In genomic region chr15:67364099-67364756, GRCm38 (mm10) we compare ENCODE assay signal across 10 mouse cellular contexts.
A peak's percentile ranks its signal among the peaks of the same experiment; 100 is the strongest.
DNase-seq lines count a peak whose midpoint lies in the region; ATAC-seq and TF ChIP-seq lines count a peak whose summit lies in the region.
"Had no signal": no experiment of that assay in that cellular context is flagged by ENCODE, and none has a peak within 500 bp of the region (broad histone marks: within the 10 kb centered on the region; RNA-seq: fewer than 3 reads in every experiment).

No protein-coding gene starts in this region.

- H3K9me3 ChIP-seq in hindbrain, embryonic 11.5 days (ENCODE audit: control insufficient read depth, low read length) = no peaks in the 10 kb centered on the region

- peak; percentile 51 for ATAC-seq in hindbrain, embryonic 11.5 days (ENCODE audit: low FRiP score)

- H3K9ac ChIP-seq in hindbrain, embryonic 11.5 days (ENCODE audit: low read depth, low read length) = no peak overlapping the region

- DNase-seq in gastrocnemius, adult 2 months = peak; percentile 24
- no peak for DNase-seq in gastrocnemius, postnatal 25 days
- peak; percentile 44 for DNase-seq in testis, postnatal 10 days (ENCODE audit: low spot score)
- no peak for DNase-seq in testis, postnatal 14 days (ENCODE audit: low spot score)
- DNase-seq in hindbrain, embryonic 11.5 days (ENCODE audit: low spot score) = peak; percentile 53
- DNase-seq in skeletal muscle tissue, adult 2 months (ENCODE audit: low read depth, low spot score) = peak; percentile 13
- DNase-seq in thymus, adult 2 months = no peak
- DNase-seq in cerebellum, adult 8-10 months = no peak
- DNase-seq: thymus, postnatal 25 days had no signal

- H3K4me3 ChIP-seq in gastrocnemius, adult 2 months = no peak overlapping the region
- no peak overlapping the region for H3K4me3 ChIP-seq in hindbrain, embryonic 11.5 days (ENCODE audit: low read depth, low read length)
- no peak overlapping the region for H3K4me3 ChIP-seq in thymus, adult 2 months (ENCODE audit: control insufficient read depth, insufficient read depth, low read length)

- H3K27me3 ChIP-seq in hindbrain, embryonic 11.5 days (ENCODE audit: control insufficient read depth, insufficient read depth, low read length) = no peaks in the 10 kb centered on the region
- no peaks in the 10 kb centered on the region for H3K27me3 ChIP-seq in thymus, adult 2 months (ENCODE audit: control insufficient read depth, insufficient read depth, low read length)
- H3K27me3 ChIP-seq: CH12.LX had no signal

- no peak for TF ChIP-seq POLR2A in thymus, adult 2 months (IDR thresholded peaks at IDR 0.05; ENCODE audit: control insufficient read depth, extremely low read depth, insufficient read depth, low read length, poor library complexity)

- no peak overlapping the region for H3K27ac ChIP-seq in gastrocnemius, adult 2 months
- H3K27ac ChIP-seq in hindbrain, embryonic 11.5 days (ENCODE audit: low read depth, low read length) = no peak overlapping the region
- no peak overlapping the region for H3K27ac ChIP-seq in thymus, adult 2 months (ENCODE audit: control insufficient read depth, insufficient read depth, low read length)

- no peaks in the 10 kb centered on the region for H3K4me1 ChIP-seq in hindbrain, embryonic 11.5 days (replicated peaks; ENCODE audit: control insufficient read depth, insufficient read depth, low read length)
- H3K4me1 ChIP-seq in thymus, adult 2 months (replicated peaks; ENCODE audit: control insufficient read depth, insufficient read depth, low read length) = peaks cover 8% of the 10 kb centered on the region

- TF ChIP-seq CTCF in gastrocnemius, adult 2 months (IDR thresholded peaks at IDR 0.05) = no peak
- no peak for TF ChIP-seq CTCF in thymus, adult 2 months (IDR thresholded peaks at IDR 0.05; ENCODE audit: borderline replicate concordance, control insufficient read depth, extremely low read depth, insufficient read depth, low read length, poor library complexity)

- H3K36me3 ChIP-seq in hindbrain, embryonic 11.5 days (ENCODE audit: control insufficient read depth, insufficient read depth, low read length) = no peaks in the 10 kb centered on the region
- no peaks in the 10 kb centered on the region for H3K36me3 ChIP-seq in thymus, adult 2 months (ENCODE audit: control insufficient read depth, insufficient read depth, low read length)

- intact Hi-C loops in gastrocnemius, adult 2 months (cut with DNase I) = no loop called here

- H3K4me2 ChIP-seq in hindbrain, embryonic 11.5 days (replicated peaks; ENCODE audit: low read depth, low read length) = no peak overlapping the region

- WGBS in hindbrain, embryonic 11.5 days = 51% methylated on average over 4 of the region's 4 CpGs
- WGBS in thymus, adult 2 months = 96% methylated on average over 4 of the region's 4 CpGs

Comparison
In these comparisons a context has a peak if more than half of its experiments do, and no peak if none do; other contexts are left out.
1. DNase-seq: peak in gastrocnemius, adult 2 months (single experiment), testis, postnatal 10 days (single experiment), hindbrain, embryonic 11.5 days (single experiment) and skeletal muscle tissue, adult 2 months (single experiment); none in gastrocnemius, postnatal 25 days (single experiment), testis, postnatal 14 days (single experiment), thymus, adult 2 months (single experiment) and cerebellum, adult 8-10 months (single experiment).